Mouse (Mus musculus): Measurements from ENCODE around the gene Tedc2. TPM values are rescaled to one million over a fixed set of nuclear protein-coding genes. Genes with fewer than 3 reads are reported as not detected.

Gene Tedc2
- polyA plus RNA-seq (2012; ENCODE audit: insufficient read depth, insufficient read length, missing spikeins) = 7.7 and 8.5 TPM in 2 replicates

DNA sequence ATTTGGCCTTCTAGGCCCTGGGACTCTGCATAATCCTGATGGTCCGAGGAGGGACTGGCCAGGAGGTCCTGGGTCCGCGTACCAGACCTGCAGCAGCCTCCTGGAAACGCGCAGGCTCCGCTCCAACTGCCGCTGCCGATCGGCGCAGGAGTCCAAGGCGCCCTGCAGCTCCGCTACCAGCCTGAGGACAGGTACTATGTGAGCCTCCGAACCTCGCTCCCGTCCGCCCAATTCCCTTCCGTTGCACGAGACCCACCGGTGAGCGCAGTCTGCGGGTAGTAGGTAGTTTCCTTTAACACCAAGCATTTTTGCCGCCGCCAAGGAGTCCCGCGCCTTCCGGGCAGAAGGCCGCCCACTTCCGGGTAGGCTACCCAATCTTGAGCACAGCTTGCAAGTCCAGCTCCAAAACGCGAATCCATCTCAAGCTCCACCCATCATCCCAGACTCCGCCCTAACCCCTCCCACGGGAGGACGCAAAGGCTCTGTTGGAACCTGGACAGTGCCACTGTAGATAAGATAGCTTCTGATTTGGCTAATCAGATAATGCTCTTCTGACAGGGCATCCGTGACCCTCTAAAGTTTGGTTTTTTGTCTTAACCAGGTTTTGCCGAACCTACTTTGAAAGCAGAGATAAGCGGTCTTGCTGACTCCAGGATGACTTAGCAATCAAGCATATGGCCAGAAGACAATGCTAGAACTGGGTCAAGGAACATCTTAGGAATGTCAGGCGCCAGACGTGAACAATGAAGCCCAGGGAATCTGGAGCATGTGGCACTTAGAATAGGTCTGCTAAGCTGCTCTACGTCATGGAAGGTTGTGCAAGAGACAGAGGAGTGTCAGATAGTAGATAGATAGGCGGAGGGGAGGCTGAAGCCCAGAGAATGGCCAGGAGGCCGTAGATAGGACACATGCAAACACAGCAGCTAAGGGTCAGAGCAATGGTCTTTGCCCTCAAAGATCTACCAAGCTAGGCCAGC lies at the start of gene Tedc2:
TSS of gene Tedc2 (minus strand) at position 417 of the 977 bp plus-strand sequence.
- peaks cover 9% of the 10 kb centered on the region; the same call in 1 of the 2 replicates for H3K4me1 ChIP-seq (ENCODE audit: control insufficient read depth, insufficient read depth, low read length)
- H3K27ac ChIP-seq (ENCODE audit: insufficient read depth, low read depth, low read length) = peak within 1 kb of the TSS; percentile 22; the same call in 1 of the 2 replicates
- H3K4me3 ChIP-seq (ENCODE audit: insufficient read depth, low read length) = peak within 1 kb of the TSS; percentile 88
- TF ChIP-seq CTCF (IDR thresholded peaks at IDR 0.05; ENCODE audit: low read depth, low read length) (no peak), POLR2A (IDR thresholded peaks at IDR 0.05; ENCODE audit: borderline replicate concordance, low read depth, low read length) (no peak)

DNA sequence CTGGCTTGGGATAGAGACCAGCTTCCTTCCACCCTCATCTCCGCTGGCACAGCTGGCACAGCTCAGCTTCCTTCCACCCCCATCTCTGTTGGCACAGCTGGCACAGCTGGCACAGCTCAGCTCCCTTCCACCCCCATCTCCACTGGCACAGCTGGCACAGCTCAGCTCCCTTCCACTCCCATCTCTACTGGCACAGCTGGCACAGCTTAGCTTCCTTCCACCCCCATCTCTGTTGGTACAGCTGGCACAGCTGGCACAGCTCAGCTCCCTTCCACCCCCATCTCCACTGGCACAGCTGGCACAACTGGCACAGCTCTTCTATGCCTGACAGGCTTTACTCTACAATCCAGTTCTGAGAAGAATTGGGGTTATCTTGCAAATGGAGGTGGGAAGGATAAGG lies 46.5 kb upstream of the Tedc2 start:
- TF ChIP-seq CTCF (IDR thresholded peaks at IDR 0.05; ENCODE audit: low read depth, low read length) (no peak), POLR2A (IDR thresholded peaks at IDR 0.05; ENCODE audit: borderline replicate concordance, low read depth, low read length) (no peak)
- no peak overlapping the region for H3K27ac ChIP-seq (ENCODE audit: insufficient read depth, low read depth, low read length)

DNA sequence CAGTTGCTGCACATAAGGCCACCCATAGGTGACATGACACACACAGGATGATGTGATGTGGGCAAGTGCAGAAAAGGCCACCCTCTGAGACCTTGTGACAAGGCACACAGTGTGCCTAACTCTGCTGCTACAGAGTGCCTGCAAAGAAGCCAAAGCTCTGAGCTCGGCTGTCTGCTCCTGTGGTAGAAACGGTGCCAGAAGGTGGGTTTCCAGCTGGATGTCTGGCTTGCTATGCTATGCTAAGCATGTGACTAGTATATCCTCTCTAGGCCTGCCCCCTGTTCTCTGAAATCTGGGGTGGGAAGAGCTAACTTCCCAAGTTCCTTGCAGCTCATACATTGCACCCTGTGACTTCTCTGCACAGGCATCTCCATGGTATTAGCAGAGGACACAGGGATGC lies 44.1 kb upstream of the Tedc2 start:
- H3K4me3 ChIP-seq (ENCODE audit: insufficient read depth, low read length) = no peak overlapping the region
- H3K4me1 ChIP-seq (ENCODE audit: control insufficient read depth, insufficient read depth, low read length) = peaks cover 13% of the 10 kb centered on the region
- TF ChIP-seq CTCF (IDR thresholded peaks at IDR 0.05; ENCODE audit: low read depth, low read length) (no peak), POLR2A (IDR thresholded peaks at IDR 0.05; ENCODE audit: borderline replicate concordance, low read depth, low read length) (no peak)
- H3K27ac ChIP-seq (ENCODE audit: insufficient read depth, low read depth, low read length) = no peak overlapping the region

More for the DNA sequence above, 46.5 kb upstream of the Tedc2 start:
- peaks cover 4% of the 10 kb centered on the region for H3K4me1 ChIP-seq (ENCODE audit: control insufficient read depth, insufficient read depth, low read length)
- H3K4me3 ChIP-seq (ENCODE audit: insufficient read depth, low read length) = no peak overlapping the region

DNA sequence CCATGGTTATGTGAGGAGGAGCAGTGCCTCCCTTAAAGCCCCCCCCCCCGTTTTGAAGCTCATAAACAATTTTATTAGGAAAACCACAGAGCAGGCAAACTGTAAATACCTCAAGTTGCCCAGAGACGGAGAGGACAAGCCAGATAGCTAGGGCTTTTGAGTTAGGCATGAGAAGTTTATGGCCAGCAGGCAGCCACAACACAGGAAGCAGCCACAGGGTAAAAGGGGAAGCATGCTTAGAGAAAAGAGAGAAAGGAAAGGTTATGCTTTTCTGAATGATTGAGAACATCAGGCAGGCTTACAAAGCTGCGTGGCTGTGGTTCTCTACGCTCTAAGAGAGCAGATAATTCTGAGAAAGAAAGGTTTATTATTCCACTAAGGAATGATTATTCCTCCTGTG lies 39.9 kb upstream of the Tedc2 start:
- TF ChIP-seq CTCF (IDR thresholded peaks at IDR 0.05; ENCODE audit: low read depth, low read length) = no peak
- TF ChIP-seq POLR2A (IDR thresholded peaks at IDR 0.05; ENCODE audit: borderline replicate concordance, low read depth, low read length) = no peak
- peak overlapping the region; percentile 67 for H3K27ac ChIP-seq (ENCODE audit: insufficient read depth, low read depth, low read length)

DNA sequence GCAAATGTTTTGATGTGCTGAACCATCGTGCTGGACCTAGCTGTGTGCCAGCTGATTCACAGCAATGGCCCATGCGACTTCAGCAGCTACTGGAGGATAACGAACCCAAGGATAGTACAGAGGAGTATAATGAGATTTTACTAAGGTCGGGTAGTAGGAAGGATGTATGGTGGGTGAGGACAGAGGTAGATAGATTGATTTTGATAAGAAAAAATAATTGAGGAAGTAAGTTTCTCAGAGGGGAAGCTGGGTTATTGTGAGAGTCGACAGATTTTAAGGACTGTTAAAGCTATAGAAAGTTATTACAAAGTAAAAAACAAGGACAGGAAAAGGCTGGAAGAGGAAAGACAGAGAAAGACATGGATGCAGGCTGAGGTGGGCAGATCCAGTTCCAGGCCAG lies 39.1 kb upstream of the Tedc2 start:
- no peak overlapping the region for H3K4me3 ChIP-seq (ENCODE audit: insufficient read depth, low read length)
- TF ChIP-seq POLR2A (IDR thresholded peaks at IDR 0.05; ENCODE audit: borderline replicate concordance, low read depth, low read length) = no peak
- TF ChIP-seq CTCF (IDR thresholded peaks at IDR 0.05; ENCODE audit: low read depth, low read length) = no peak
- peaks cover 12% of the 10 kb centered on the region for H3K4me1 ChIP-seq (ENCODE audit: control insufficient read depth, insufficient read depth, low read length)
- H3K27ac ChIP-seq (ENCODE audit: insufficient read depth, low read depth, low read length) = peak overlapping the region; percentile 67

More for the DNA sequence above, 39.9 kb upstream of the Tedc2 start:
- Histone ChIP-seq H3K4me3 (ENCODE audit: insufficient read depth, low read length) (no peak overlapping the region), H3K4me1 (ENCODE audit: control insufficient read depth, insufficient read depth, low read length) (peaks cover 12% of the 10 kb centered on the region)

DNA sequence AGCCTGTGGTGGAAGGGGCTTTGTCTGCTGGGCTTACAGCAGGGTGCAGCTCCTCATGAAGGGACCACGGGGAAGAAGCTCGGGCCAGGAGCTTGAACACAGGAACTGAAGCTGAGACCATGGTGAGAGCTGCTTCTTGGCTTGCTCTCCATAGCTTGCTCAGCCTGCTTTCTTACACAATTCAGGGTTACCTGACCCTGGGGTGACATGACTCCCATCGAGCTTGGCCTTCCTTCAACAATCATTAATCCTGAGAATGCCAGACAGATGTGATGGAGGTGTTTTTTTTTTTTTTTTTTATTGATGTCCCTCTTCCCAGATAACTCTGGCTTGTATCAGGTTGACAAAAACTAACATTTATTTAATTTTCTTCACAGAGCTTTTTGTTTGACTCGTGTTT lies 38.3 kb upstream of the Tedc2 start:
- TF ChIP-seq CTCF (IDR thresholded peaks at IDR 0.05; ENCODE audit: low read depth, low read length) (no peak), POLR2A (IDR thresholded peaks at IDR 0.05; ENCODE audit: borderline replicate concordance, low read depth, low read length) (no peak)
- H3K4me1 ChIP-seq (ENCODE audit: control insufficient read depth, insufficient read depth, low read length) = peaks cover 12% of the 10 kb centered on the region
- no peak overlapping the region for H3K27ac ChIP-seq (ENCODE audit: insufficient read depth, low read depth, low read length)
- H3K4me3 ChIP-seq (ENCODE audit: insufficient read depth, low read length) = no peak overlapping the region

DNA sequence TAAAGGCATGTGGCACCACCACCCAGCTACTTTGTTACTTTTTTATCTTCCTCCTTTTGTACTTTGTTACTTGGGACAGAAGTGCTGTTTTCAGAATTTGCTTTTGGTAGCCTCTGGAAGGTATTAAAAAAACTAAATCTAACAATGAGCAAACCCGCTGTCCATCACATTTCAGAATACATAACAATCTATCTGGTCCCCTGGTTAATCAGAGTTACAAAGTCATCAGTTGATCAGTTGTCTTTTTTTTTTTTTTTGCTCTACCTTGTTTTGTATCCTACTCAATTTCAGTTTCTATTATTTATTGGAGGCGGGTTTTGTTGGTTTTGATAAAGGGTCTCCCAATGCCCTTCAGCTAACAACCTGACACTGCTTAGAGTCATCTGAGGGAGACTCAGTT lies 31.7 kb upstream of the Tedc2 start:
- TF ChIP-seq CTCF (IDR thresholded peaks at IDR 0.05; ENCODE audit: low read depth, low read length) (no peak), POLR2A (IDR thresholded peaks at IDR 0.05; ENCODE audit: borderline replicate concordance, low read depth, low read length) (no peak)
- H3K4me1 ChIP-seq (ENCODE audit: control insufficient read depth, insufficient read depth, low read length) = peaks cover 6% of the 10 kb centered on the region; the same call in 1 of the 2 replicates
- H3K27ac ChIP-seq (ENCODE audit: insufficient read depth, low read depth, low read length) = peak overlapping the region; percentile 75; the same call in 1 of the 2 replicates
- H3K4me3 ChIP-seq (ENCODE audit: insufficient read depth, low read length) = 0 out of 2 replicates have a peak overlapping the region, but pooled peaks have one; percentile 58

DNA sequence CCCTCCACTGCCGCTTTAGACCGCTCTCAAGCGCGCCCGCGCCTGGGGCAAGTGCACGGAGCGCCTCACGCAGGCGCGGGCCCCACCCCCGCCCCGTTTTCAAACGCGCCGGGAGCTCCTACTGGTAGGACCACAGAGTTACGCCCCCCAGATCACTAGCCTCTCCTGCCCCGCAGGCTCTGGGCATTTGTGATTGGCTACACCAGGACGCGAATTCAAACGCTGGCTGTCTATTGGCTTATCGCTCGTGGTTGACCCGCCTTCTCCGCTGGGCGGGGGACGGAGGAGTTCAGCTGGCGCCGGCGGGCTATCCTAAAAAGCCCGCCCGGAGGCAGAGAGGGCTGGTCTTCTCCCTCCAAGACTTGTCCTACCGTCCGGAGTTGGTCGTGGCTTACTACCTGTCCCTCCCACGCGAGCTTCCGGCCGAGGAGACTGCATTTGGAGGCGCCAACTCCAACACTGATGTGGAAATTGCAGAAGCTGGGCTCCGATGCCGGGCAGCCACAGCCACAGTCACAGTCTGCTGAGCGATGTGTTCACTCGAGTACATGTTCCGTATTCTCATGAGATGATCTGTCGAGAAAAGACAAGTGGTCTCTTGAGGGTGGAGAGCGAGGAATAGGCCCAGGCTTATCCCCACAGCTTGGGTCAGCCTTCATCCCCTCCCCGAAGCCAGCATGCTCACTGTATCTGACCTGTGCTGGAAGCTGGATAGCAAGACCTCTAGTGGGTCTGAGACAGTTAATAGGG lies 30.8 kb upstream of the Tedc2 start, which contains the start of gene Ccnf:
TSS of gene Ccnf (minus strand) at position 165 of the 750 bp plus-strand sequence.
- no peak for TF ChIP-seq POLR2A (IDR thresholded peaks at IDR 0.05; ENCODE audit: borderline replicate concordance, low read depth, low read length)
- TF ChIP-seq CTCF (IDR thresholded peaks at IDR 0.05; ENCODE audit: low read depth, low read length) = no peak
- peak within 1 kb of the TSS; percentile 85 for H3K4me3 ChIP-seq (ENCODE audit: insufficient read depth, low read length)
- peaks cover 6% of the 10 kb centered on the region; the same call in 1 of the 2 replicates for H3K4me1 ChIP-seq (ENCODE audit: control insufficient read depth, insufficient read depth, low read length)
- H3K27ac ChIP-seq (ENCODE audit: insufficient read depth, low read depth, low read length) = peak within 1 kb of the TSS; percentile 75

DNA sequence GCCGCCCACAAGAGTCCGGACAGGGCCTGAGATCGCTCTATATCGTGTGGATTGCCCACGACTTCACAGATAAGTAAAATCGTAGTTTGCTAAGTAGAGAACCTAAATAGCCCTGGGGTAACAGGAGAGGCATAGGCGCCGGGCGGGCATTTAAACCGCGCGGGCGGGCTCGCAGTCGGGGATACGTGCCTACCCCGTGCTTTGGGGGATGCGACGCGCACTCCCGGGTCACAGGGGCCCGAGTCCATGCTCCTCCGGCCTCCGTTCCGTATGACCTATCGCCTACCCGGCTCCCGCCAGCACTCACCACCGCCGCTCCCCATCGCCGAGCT lies 30.3 kb upstream of the Tedc2 start:
- H3K27ac ChIP-seq (ENCODE audit: insufficient read depth, low read depth, low read length) = peak overlapping the region; percentile 60

More for the DNA sequence above, 30.3 kb upstream of the Tedc2 start:
- TF ChIP-seq CTCF (IDR thresholded peaks at IDR 0.05; ENCODE audit: low read depth, low read length) = no peak
- H3K4me1 ChIP-seq (ENCODE audit: control insufficient read depth, insufficient read depth, low read length) = peaks cover 6% of the 10 kb centered on the region; the same call in 1 of the 2 replicates
- peak overlapping the region; percentile 85 for H3K4me3 ChIP-seq (ENCODE audit: insufficient read depth, low read length)
